Mouse (Mus musculus): ENCODE results near the gene Fcrl1. TPM values are rescaled to one million over a fixed set of nuclear protein-coding genes. Genes with fewer than 3 reads are reported as not detected.

Gene Fcrl1
- polyA plus RNA-seq, 1 experiment from 2014 or later = 0.20 TPM

GRCm38 (mm10) chr3:87411150-87411549, 35.0 kb downstream of the Fcrl1 start:
- H3K36me3 ChIP-seq (ENCODE audit: control insufficient read depth, insufficient read depth, low read length) = no peaks in the 10 kb centered on the region
- H3K4me2 ChIP-seq (ENCODE audit: low read length) = peak overlapping the region; percentile 16; the same call in 1 of the 2 replicates
- no peak overlapping the region for H3K4me3 ChIP-seq (ENCODE audit: control insufficient read depth in 1 of 2, insufficient read depth in 1 of 2, low read depth in 1 of 2, low read length in 2 of 2)
- H3K9ac ChIP-seq (ENCODE audit: low read length) = no peak overlapping the region
- H3K27me3 ChIP-seq (ENCODE audit: control insufficient read depth, insufficient read depth, low read length) = no peaks in the 10 kb centered on the region
- WGBS = 10% methylated on average over 12 of the region's 12 CpGs
- H3K4me1 ChIP-seq (ENCODE audit: control insufficient read depth in 2 of 2, insufficient read depth in 2 of 2, low read length in 2 of 2) = peaks cover 0 to 2% of the 10 kb centered on the region in 2 experiments; a peak in 1 of 4 replicates
- no peaks in the 10 kb centered on the region for H3K9me3 ChIP-seq (ENCODE audit: control insufficient read depth, low read length)
- no peak overlapping the region for H3K27ac ChIP-seq (replicated peaks in 1 of 2; ENCODE audit: control insufficient read depth in 1 of 2, insufficient read depth in 1 of 2, low read depth in 2 of 2, low read length in 2 of 2)
- ATAC-seq (ENCODE audit: insufficient number of reproducible peaks, insufficient read depth, low FRiP score, low read depth) = no peak

GRCm38 (mm10) chr3:87420645-87421044, 44.5 kb downstream of the Fcrl1 start:
- 55% methylated on average over 1 of the region's 1 CpGs for WGBS
- Histone ChIP-seq H3K27me3 (ENCODE audit: control insufficient read depth, insufficient read depth, low read length) (no peaks in the 10 kb centered on the region), H3K4me1 (ENCODE audit: control insufficient read depth in 2 of 2, insufficient read depth in 2 of 2, low read length in 2 of 2) (no peaks in the 10 kb centered on the region), H3K9me3 (ENCODE audit: control insufficient read depth, low read length) (no peaks in the 10 kb centered on the region), H3K36me3 (ENCODE audit: control insufficient read depth, insufficient read depth, low read length) (no peaks in the 10 kb centered on the region), H3K27ac (replicated peaks in 1 of 2; ENCODE audit: control insufficient read depth in 1 of 2, insufficient read depth in 1 of 2, low read depth in 2 of 2, low read length in 2 of 2) (no peak overlapping the region), H3K9ac (ENCODE audit: low read length) (no peak overlapping the region), H3K4me2 (ENCODE audit: low read length) (no peak overlapping the region), H3K4me3 (ENCODE audit: control insufficient read depth in 1 of 2, insufficient read depth in 1 of 2, low read depth in 1 of 2, low read length in 2 of 2) (no peak overlapping the region)
- ATAC-seq (ENCODE audit: insufficient number of reproducible peaks, insufficient read depth, low FRiP score, low read depth) = no peak

DNA sequence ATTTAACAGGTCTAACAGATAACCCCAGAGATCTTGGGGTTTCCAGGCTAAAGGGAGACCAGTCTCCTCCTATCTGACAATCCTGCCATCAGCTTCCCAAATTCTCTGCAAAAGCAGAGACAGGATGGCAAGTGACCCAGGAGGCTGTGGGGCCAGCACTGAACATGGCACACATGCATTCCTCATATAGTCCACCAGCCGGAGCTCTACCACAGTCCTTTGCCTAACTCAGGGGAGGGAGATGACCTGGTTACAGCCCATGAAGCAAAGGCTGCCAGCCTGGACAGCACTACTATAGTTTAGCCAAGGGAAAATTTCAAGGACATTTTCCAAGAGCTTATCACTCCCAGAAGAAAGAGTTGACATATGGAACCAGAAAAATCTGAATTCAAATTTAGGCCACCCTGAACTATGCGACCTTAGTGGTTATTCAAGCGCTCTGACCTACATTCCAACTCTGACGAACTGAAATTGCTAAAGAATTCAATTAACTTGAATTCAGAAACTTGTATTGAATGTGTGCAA, 46.3 kb downstream of the Fcrl1 start:
- no peak for ATAC-seq (ENCODE audit: insufficient number of reproducible peaks, insufficient read depth, low FRiP score, low read depth)
- H3K4me2 ChIP-seq (ENCODE audit: low read length) = no peak overlapping the region
- no peak overlapping the region for H3K9ac ChIP-seq (ENCODE audit: low read length)
- H3K9me3 ChIP-seq (ENCODE audit: control insufficient read depth, low read length) = no peaks in the 10 kb centered on the region
- H3K27ac ChIP-seq (replicated peaks in 1 of 2; ENCODE audit: control insufficient read depth in 1 of 2, insufficient read depth in 1 of 2, low read depth in 2 of 2, low read length in 2 of 2) = no peak overlapping the region
- no peak overlapping the region for H3K4me3 ChIP-seq (ENCODE audit: control insufficient read depth in 1 of 2, insufficient read depth in 1 of 2, low read depth in 1 of 2, low read length in 2 of 2)
- H3K4me1 ChIP-seq (ENCODE audit: control insufficient read depth in 2 of 2, insufficient read depth in 2 of 2, low read length in 2 of 2) = no peaks in the 10 kb centered on the region
- H3K36me3 ChIP-seq (ENCODE audit: control insufficient read depth, insufficient read depth, low read length) = no peaks in the 10 kb centered on the region
- no peaks in the 10 kb centered on the region for H3K27me3 ChIP-seq (ENCODE audit: control insufficient read depth, insufficient read depth, low read length)
- WGBS = 77% methylated on average over 4 of the region's 4 CpGs

GRCm38 (mm10) chr3:87435479-87435878, 59.3 kb downstream of the Fcrl1 start, which contains the start of gene Fcrl5:
Gene Fcrl5, plus strand, starts transcription at chr3:87435773.
- Histone ChIP-seq H3K4me3 (ENCODE audit: control insufficient read depth in 1 of 2, insufficient read depth in 1 of 2, low read depth in 1 of 2, low read length in 2 of 2) (no peak within 1 kb of the TSS), H3K9me3 (ENCODE audit: control insufficient read depth, low read length) (no peaks in the 10 kb centered on the region), H3K27me3 (ENCODE audit: control insufficient read depth, insufficient read depth, low read length) (no peaks in the 10 kb centered on the region), H3K36me3 (ENCODE audit: control insufficient read depth, insufficient read depth, low read length) (no peaks in the 10 kb centered on the region), H3K4me2 (ENCODE audit: low read length) (no peak within 1 kb of the TSS), H3K4me1 (ENCODE audit: control insufficient read depth in 2 of 2, insufficient read depth in 2 of 2, low read length in 2 of 2) (no peaks in the 10 kb centered on the region), H3K27ac (replicated peaks in 1 of 2; ENCODE audit: control insufficient read depth in 1 of 2, insufficient read depth in 1 of 2, low read depth in 2 of 2, low read length in 2 of 2) (no peak within 1 kb of the TSS), H3K9ac (ENCODE audit: low read length) (no peak within 1 kb of the TSS)
- ATAC-seq (ENCODE audit: insufficient number of reproducible peaks, insufficient read depth, low FRiP score, low read depth) = no peak
- WGBS = 83% methylated on average over 5 of the region's 5 CpGs

- H3K4me3 ChIP-seq (ENCODE audit: control insufficient read depth in 1 of 2, insufficient read depth in 1 of 2, low read depth in 1 of 2, low read length in 2 of 2) = no peak overlapping the region
- no peaks in the 10 kb centered on the region for H3K9me3 ChIP-seq (ENCODE audit: control insufficient read depth, low read length)
- 60% methylated on average over 1 of the region's 1 CpGs for WGBS
- no peaks in the 10 kb centered on the region for H3K36me3 ChIP-seq (ENCODE audit: control insufficient read depth, insufficient read depth, low read length)
- no peak for ATAC-seq (ENCODE audit: insufficient number of reproducible peaks, insufficient read depth, low FRiP score, low read depth)
- no peak overlapping the region for H3K27ac ChIP-seq (replicated peaks in 1 of 2; ENCODE audit: control insufficient read depth in 1 of 2, insufficient read depth in 1 of 2, low read depth in 2 of 2, low read length in 2 of 2)
- no peaks in the 10 kb centered on the region for H3K4me1 ChIP-seq (ENCODE audit: control insufficient read depth in 2 of 2, insufficient read depth in 2 of 2, low read length in 2 of 2)
- no peak overlapping the region for H3K4me2 ChIP-seq (ENCODE audit: low read length)
- no peaks in the 10 kb centered on the region for H3K27me3 ChIP-seq (ENCODE audit: control insufficient read depth, insufficient read depth, low read length)
- no peak overlapping the region for H3K9ac ChIP-seq (ENCODE audit: low read length)
Measured at GRCm38 (mm10) chr3:87440586-87440985, 64.4 kb downstream of the Fcrl1 start.

DNA sequence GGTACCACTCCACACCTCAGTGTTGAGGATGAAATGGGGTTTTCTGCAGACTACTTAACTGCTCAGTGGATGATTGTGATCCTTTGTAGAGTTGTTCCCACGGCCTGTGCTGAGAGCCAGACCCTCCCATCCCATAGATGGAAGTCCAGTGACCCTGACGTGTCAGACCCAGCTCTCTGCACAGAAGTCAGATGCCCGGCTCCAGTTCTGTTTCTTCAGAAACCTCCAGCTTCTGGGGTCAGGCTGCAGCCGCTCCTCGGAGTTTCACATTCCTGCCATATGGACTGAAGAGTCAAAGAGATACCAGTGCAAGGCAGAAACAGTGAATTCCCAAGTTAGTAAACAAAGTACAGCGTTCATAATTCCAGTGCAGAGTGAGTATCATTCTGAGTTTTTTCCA, 67.8 kb downstream of the Fcrl1 start:
- Histone ChIP-seq H3K4me3 (ENCODE audit: control insufficient read depth in 1 of 2, insufficient read depth in 1 of 2, low read depth in 1 of 2, low read length in 2 of 2) (no peak overlapping the region), H3K27ac (replicated peaks in 1 of 2; ENCODE audit: control insufficient read depth in 1 of 2, insufficient read depth in 1 of 2, low read depth in 2 of 2, low read length in 2 of 2) (no peak overlapping the region), H3K27me3 (ENCODE audit: control insufficient read depth, insufficient read depth, low read length) (no peaks in the 10 kb centered on the region), H3K9ac (ENCODE audit: low read length) (no peak overlapping the region), H3K4me2 (ENCODE audit: low read length) (no peak overlapping the region), H3K4me1 (ENCODE audit: control insufficient read depth in 2 of 2, insufficient read depth in 2 of 2, low read length in 2 of 2) (no peaks in the 10 kb centered on the region), H3K9me3 (ENCODE audit: control insufficient read depth, low read length) (no peaks in the 10 kb centered on the region), H3K36me3 (ENCODE audit: control insufficient read depth, insufficient read depth, low read length) (no peaks in the 10 kb centered on the region)
- WGBS = 47% methylated on average over 6 of the region's 6 CpGs
- ATAC-seq (ENCODE audit: insufficient number of reproducible peaks, insufficient read depth, low FRiP score, low read depth) = no peak

Other genes starting within 250 kb of the Fcrl1 start
- gene Kirrel, start 201.6 kb upstream of the Fcrl1 start, polyA plus RNA-seq (2014; fragmentation: Nextera tagmentation; extraction: Ambion mirVana) = 6.1 and 7.3 TPM in 2 replicates
- gene Fcrls, start 112.6 kb upstream of the Fcrl1 start, polyA plus RNA-seq (2014; fragmentation: Nextera tagmentation; extraction: Ambion mirVana) = 6.6 and 8.2 TPM in 2 replicates
- gene Cd5l, start 18.5 kb upstream of the Fcrl1 start, polyA plus RNA-seq (2014; fragmentation: Nextera tagmentation; extraction: Ambion mirVana) = 0.16 TPM in 1 of 2 replicates, not detected in the other
- gene Fcrl5, start 59.4 kb downstream of the Fcrl1 start, polyA plus RNA-seq (2014; fragmentation: Nextera tagmentation; extraction: Ambion mirVana) = not detected in 2 replicates
- 7.3 and 9.3 TPM in 2 replicates for gene Etv3, start 149.0 kb downstream of the Fcrl1 start, polyA plus RNA-seq (2014; fragmentation: Nextera tagmentation; extraction: Ambion mirVana)
- 7.9 and 9.7 TPM in 2 replicates for gene Arhgef11, start 241.2 kb downstream of the Fcrl1 start, polyA plus RNA-seq (2014; fragmentation: Nextera tagmentation; extraction: Ambion mirVana)

Measured in heart, embryonic 14.5 days (tissue).